Mouse (Mus musculus) CH12.LX (cell line): ENCODE measurements at regions not wholly inside any gene's neighbourhood (a gene's known extent, or its start where the extent isn't known, plus 50 kb on each side); places are given as distances from the start of the nearest gene placed in this dataset.

Experiments
- DNase-seq: peaks from one replicate; pipeline ENCODE4 v3.0.0-alpha.2; 2013; ENCODE audit errors: extremely low read depth
- H3K27ac ChIP-seq: 2 replicates; pipeline ENCODE4 v1.5.1; 2012; ENCODE audit warnings: low read depth, mild to moderate bottlenecking, control low read depth, moderate library complexity; ENCODE audit not compliant: insufficient read depth
- H3K27me3 ChIP-seq: replicated peaks from 2 replicates; pipeline ENCODE3; 2012; ENCODE audit warnings: inconsistent platforms
- H3K36me3 ChIP-seq, 2 experiments: replicated peaks in 1 of 2; 2 replicates each; pipeline versions ENCODE3 to v1.6.1; 2012; ENCODE audit warnings: inconsistent platforms in 1 of 2, low read length in 1 of 2, mild to moderate bottlenecking in 1 of 2, mixed read lengths in 1 of 2, moderate library complexity in 1 of 2; ENCODE audit not compliant: control insufficient read depth in 1 of 2, insufficient read depth in 1 of 2
- H3K4me1 ChIP-seq, 2 experiments: 2 replicates each; pipeline ENCODE4 v1.6.1; 2012; ENCODE audit warnings: inconsistent platforms in 1 of 2, moderate library complexity in 1 of 2; ENCODE audit not compliant: insufficient read depth in 2 of 2, control insufficient read depth in 1 of 2
- H3K4me2 ChIP-seq: 2 replicates; pipeline ENCODE4 v1.6.1; 2012; ENCODE audit warnings: low read depth, mild to moderate bottlenecking, control low read depth; ENCODE audit not compliant: poor library complexity, insufficient read depth, severe bottlenecking
- H3K4me3 ChIP-seq, 3 experiments: fragments of 150-350 bp in 1 of 3; sonication (generic) in 1 of 3; replicated peaks in 1 of 3; 2 replicates each; pipeline versions ENCODE3 to v1.5.1; 2011 to 2012; ENCODE audit warnings: low read depth in 2 of 3, low read length in 2 of 3, mild to moderate bottlenecking in 2 of 3, moderate library complexity in 2 of 3, control low read depth in 1 of 3, improper control_type of control experiment in 1 of 3, inconsistent platforms in 1 of 3, mixed read lengths in 1 of 3; ENCODE audit not compliant: poor library complexity in 1 of 3
- H3K79me2 ChIP-seq: replicated peaks from 2 replicates; pipeline ENCODE4 v1.6.1; 2012; ENCODE audit warnings: mild to moderate bottlenecking, moderate library complexity; ENCODE audit not compliant: control insufficient read depth, poor library complexity, insufficient read depth, severe bottlenecking; ENCODE audit errors: extremely low read depth
- H3K9ac ChIP-seq: 2 replicates; pipeline ENCODE4 v1.6.1; 2012; ENCODE audit warnings: low read depth, mild to moderate bottlenecking, control low read depth, moderate library complexity; ENCODE audit not compliant: insufficient read depth
- H3K9me3 ChIP-seq: replicated peaks from 2 replicates; pipeline ENCODE3; 2012; ENCODE audit warnings: low read length, inconsistent platforms, mixed read lengths
- BHLHE40 ChIP-seq: IDR thresholded peaks from 2 replicates; pipeline ENCODE4 v1.6.1; 2011; ENCODE audit warnings: mild to moderate bottlenecking, low read depth, low read length, improper control_type of control experiment
- CHD1 ChIP-seq: IDR thresholded peaks from 2 replicates; pipeline ENCODE4 v1.6.1; 2012; ENCODE audit warnings: low read depth, low read length, improper control_type of control experiment, inconsistent platforms
- CHD2 ChIP-seq: IDR thresholded peaks from 2 replicates; pipeline ENCODE4 v1.6.1; 2011; ENCODE audit warnings: low read length, improper control_type of control experiment
- ELF1 ChIP-seq: IDR thresholded peaks from 2 replicates; pipeline ENCODE4 v1.6.1; 2014; ENCODE audit warnings: low read depth, mild to moderate bottlenecking, inconsistent platforms, low read length, improper control_type of control experiment
- IRF4 ChIP-seq: IDR thresholded peaks from 2 replicates; pipeline ENCODE4 v1.6.1; 2014; ENCODE audit warnings: low read depth, mild to moderate bottlenecking, inconsistent platforms, low read length, improper control_type of control experiment
- MAZ ChIP-seq: IDR thresholded peaks from 2 replicates; pipeline ENCODE4 v1.6.1; 2012; ENCODE audit warnings: low read depth, mild to moderate bottlenecking, inconsistent platforms, low read length, improper control_type of control experiment, moderate library complexity
- MEF2A ChIP-seq: IDR thresholded peaks from 2 replicates; pipeline ENCODE4 v1.6.1; 2014; ENCODE audit warnings: low read depth, mild to moderate bottlenecking, inconsistent platforms, low read length, improper control_type of control experiment, borderline replicate concordance
- MYC ChIP-seq: IDR thresholded peaks from 2 replicates; pipeline ENCODE4 v1.6.1; 2011; ENCODE audit warnings: low read depth, mild to moderate bottlenecking, improper control_type of control experiment, low read length
- NELFE ChIP-seq: IDR thresholded peaks from 2 replicates; pipeline ENCODE4 v1.6.1; 2011; ENCODE audit warnings: low read depth, low read length, improper control_type of control experiment
- RCOR1 ChIP-seq: conservative IDR thresholded peaks from 2 replicates; pipeline ENCODE4 v1.6.1; 2012; ENCODE audit warnings: low read depth, mild to moderate bottlenecking, inconsistent platforms, low read length, improper control_type of control experiment
- SMC3 ChIP-seq: IDR thresholded peaks from 2 replicates; pipeline ENCODE4 v1.6.1; 2011; ENCODE audit warnings: low read depth, low read length, improper control_type of control experiment
- TBP ChIP-seq: conservative IDR thresholded peaks from 2 replicates; pipeline ENCODE4 v1.6.1; 2011; ENCODE audit warnings: low read depth, low read length, improper control_type of control experiment
- TCF12 ChIP-seq: IDR thresholded peaks from 2 replicates; pipeline ENCODE4 v1.6.1; 2014; ENCODE audit warnings: low read depth, mild to moderate bottlenecking, inconsistent platforms, low read length, improper control_type of control experiment
- ZMIZ1 ChIP-seq: IDR thresholded peaks from 2 replicates; pipeline ENCODE4 v1.6.1; 2012; ENCODE audit warnings: low read depth, mild to moderate bottlenecking, inconsistent platforms, low read length, improper control_type of control experiment
- ZNF384 ChIP-seq: IDR thresholded peaks from 2 replicates; pipeline ENCODE4 v1.6.1; 2012; ENCODE audit warnings: low read depth, low read length, improper control_type of control experiment, inconsistent platforms
- dilution Hi-C: fragments of 300-500 bp; cut with MboI; formaldehyde crosslinking; loops from 2 replicates; pipeline ENCODE4 v1.14.3; 2020; ENCODE audit warnings: low sequenced_read_pairs; ENCODE audit not compliant: extremely low pct_unique_long_range_greater_than_20kb, extremely low pct_ligation_motif_present
- in situ Hi-C: fragments of 300-500 bp; cut with MboI; formaldehyde crosslinking; loops from 3 replicates; pipeline ENCODE4 v1.14.3; 2019; ENCODE audit warnings: low sequenced_read_pairs, low pct_ligation_motif_present, low pct_unique_long_range_greater_than_20kb, mixed read lengths

DNA sequence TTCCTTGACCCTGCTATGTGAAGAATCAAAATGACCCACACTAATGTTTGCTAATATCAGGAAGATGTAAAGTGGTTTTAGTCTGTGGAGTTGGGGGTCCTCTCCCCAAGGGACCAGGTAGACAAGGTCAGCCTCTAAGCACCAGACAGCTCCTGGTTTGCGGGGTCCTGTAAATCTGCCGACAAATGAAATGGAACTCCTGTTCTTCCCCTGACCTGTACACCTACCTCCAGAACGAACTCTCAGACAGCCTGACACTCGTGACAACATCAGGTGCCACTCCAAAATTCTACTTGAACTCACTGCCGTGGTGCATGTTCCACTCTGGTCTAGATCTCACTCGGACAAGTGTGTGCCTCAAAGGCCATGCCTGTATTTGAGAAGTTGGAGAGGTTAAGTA, 121.8 kb upstream of the Cdkn3 start:
- Histone ChIP-seq H3K4me3 (no peak overlapping the region), H3K27ac (no peak overlapping the region), H3K36me3 (no peaks in the 10 kb centered on the region), H3K9ac (no peak overlapping the region), H3K79me2 (no peaks in the 10 kb centered on the region), H3K27me3 (no peaks in the 10 kb centered on the region), H3K9me3 (no peaks in the 10 kb centered on the region), H3K4me1 (peaks cover 2 to 19% of the 10 kb centered on the region in 2 experiments), H3K4me2 (no peak overlapping the region)
- no peak for DNase-seq
- dilution Hi-C loops (no loop called here), in situ Hi-C loops (no loop called here)
- no peak for TF ChIP-seq BHLHE40
- TF ChIP-seq MAZ = no peak
- TF ChIP-seq ZNF384 = no peak

DNA sequence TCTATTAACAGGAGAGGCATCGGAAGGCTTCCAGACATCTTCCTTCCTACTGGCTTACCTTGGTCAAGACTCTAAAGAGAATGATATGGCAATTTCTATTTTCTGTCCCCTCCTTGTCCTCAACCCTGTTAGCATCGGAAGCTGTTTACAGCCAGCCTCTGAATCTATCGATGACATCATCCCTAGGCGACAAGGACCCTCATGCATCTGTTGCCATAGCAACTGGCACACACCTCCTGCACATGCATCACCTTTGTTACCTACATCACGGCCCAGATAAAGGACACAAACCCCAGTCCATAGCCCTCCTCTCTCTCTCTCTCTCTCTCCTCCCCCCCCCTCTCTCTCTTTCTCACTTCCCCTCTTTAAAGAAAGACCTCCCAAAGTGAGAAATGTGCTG, 123.1 kb upstream of the Cdkn3 start:
- Histone ChIP-seq H3K4me3 (no peak overlapping the region), H3K36me3 (no peaks in the 10 kb centered on the region), H3K4me1 (peaks cover 2 to 19% of the 10 kb centered on the region in 2 experiments), H3K4me2 (no peak overlapping the region), H3K27me3 (no peaks in the 10 kb centered on the region), H3K27ac (no peak overlapping the region), H3K9me3 (no peaks in the 10 kb centered on the region), H3K9ac (no peak overlapping the region), H3K79me2 (no peaks in the 10 kb centered on the region)
- DNase-seq = no peak
- peak; percentile 53 for TF ChIP-seq IRF4
- TF ChIP-seq SMC3 = no peak
- dilution Hi-C loops (no loop called here), in situ Hi-C loops (no loop called here)

DNA sequence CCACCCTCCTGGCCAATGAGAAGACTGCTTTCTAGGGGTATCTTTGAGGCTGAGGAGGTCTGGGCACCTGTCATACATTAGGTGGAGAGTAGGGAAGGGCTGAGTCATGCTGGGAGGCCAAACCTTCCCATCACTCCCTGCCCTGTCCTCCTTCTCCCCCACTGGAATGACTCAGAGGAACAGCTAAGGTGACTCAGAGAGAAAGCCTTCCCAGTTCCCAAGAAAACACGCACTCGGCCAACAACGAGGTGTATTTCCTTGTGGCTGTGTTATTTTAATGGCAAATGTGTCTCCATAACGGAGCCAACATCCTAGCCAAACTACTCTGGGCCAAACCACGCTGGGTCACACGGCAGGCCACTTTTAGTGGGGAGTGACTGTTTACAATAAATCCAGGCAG, 124.0 kb upstream of the Cdkn3 start:
- Histone ChIP-seq H3K27me3 (no peaks in the 10 kb centered on the region), H3K4me1 (peaks cover 2 to 19% of the 10 kb centered on the region in 2 experiments), H3K36me3 (no peaks in the 10 kb centered on the region), H3K9me3 (no peaks in the 10 kb centered on the region), H3K4me2 (no peak overlapping the region), H3K27ac (no peak overlapping the region), H3K4me3 (no peak overlapping the region), H3K9ac (no peak overlapping the region), H3K79me2 (no peaks in the 10 kb centered on the region)
- no peak for DNase-seq
- in situ Hi-C loops = no loop called here
- dilution Hi-C loops = no loop called here
- no peak for TF ChIP-seq ZNF384
- no peak for TF ChIP-seq SMC3
- no peak for TF ChIP-seq RCOR1

DNA sequence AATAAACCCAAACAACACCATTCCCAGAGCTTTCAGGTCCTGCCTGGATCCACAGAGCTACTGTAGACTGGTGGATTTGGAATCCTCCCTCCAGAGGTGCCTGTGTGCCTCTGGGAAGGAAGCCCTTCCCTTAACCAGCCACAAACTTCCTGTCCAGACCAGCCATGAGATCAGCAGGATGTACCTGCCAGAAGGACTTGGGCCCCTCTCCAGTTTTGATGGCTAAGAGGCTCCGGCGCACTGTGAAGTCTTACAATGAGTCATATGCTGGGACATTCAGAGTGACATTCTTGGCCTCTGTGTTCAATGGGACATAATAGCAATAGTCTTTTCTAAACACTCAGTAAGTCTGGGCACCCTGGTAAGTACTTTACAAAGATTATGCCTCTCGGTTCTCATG, 125.0 kb upstream of the Cdkn3 start:
- H3K4me2 ChIP-seq = no peak overlapping the region
- TF ChIP-seq TCF12 (no peak), NELFE (no peak), MYC (no peak), ZMIZ1 (no peak), CHD1 (no peak), CHD2 (no peak), ELF1 (no peak), ZNF384 (no peak), MEF2A (no peak), MAZ (no peak), TBP (no peak)
- peak; percentile 12 for DNase-seq
- no peak overlapping the region for H3K9ac ChIP-seq
- peaks cover 2 to 19% of the 10 kb centered on the region in 2 experiments for H3K4me1 ChIP-seq
- H3K4me3 ChIP-seq = no peak overlapping the region
- dilution Hi-C loops = no loop called here
- in situ Hi-C loops = no loop called here
- no peak overlapping the region for H3K27ac ChIP-seq
- H3K9me3 ChIP-seq = no peaks in the 10 kb centered on the region
- no peaks in the 10 kb centered on the region for H3K79me2 ChIP-seq
- H3K27me3 ChIP-seq = no peaks in the 10 kb centered on the region
- H3K36me3 ChIP-seq = no peaks in the 10 kb centered on the region
